Mouse (Mus musculus) kidney, postnatal 36 days (tissue): ENCODE measurements around the gene Foxn1.
A peak's percentile ranks its signal among the peaks of the same experiment; 100 is the strongest.

ENCODE experiments used
- DNase-seq, 2 experiments: peaks; one replicate each; pipeline ENCODE4 v3.0.0; 2021 to 2022; ENCODE audit warnings: mixed read lengths in 2 of 2

Foxn1 gene

GRCm38 (mm10) chr11:78386508-78387043 is at the start of gene Foxn1:
Gene Foxn1, minus strand, starts transcription at chr11:78386558.
- no peak for DNase-seq

DNA sequence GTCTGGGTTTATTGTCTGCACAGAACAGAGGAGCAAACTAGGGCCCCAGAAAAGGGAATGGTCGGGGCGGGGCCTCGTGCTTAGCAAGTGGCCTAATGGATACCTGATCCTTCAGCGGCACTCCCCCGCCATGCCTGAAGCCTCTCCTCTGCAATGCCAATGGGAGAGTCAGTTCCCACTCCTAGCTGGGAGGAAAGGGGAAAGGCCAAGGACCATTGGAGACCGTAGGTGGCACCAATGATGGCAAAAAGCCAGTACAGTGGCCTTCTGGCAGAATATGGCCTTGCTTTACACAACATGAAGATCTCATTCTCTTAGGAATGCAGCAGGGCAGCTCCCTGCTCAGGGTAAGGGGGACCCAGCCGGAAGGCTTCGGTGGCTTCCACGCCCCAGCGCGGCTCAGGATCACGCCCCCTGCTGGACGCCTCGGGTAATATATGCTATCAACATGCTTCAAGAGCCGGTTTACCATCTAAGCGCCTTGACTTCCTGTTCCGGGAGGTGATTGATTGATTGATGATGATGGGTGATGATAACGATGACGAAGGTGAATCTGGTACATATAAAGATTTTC is 49.5 kb upstream of the Foxn1 start:
- peak in 1 of 2 experiments; percentile 80 for DNase-seq

DNA sequence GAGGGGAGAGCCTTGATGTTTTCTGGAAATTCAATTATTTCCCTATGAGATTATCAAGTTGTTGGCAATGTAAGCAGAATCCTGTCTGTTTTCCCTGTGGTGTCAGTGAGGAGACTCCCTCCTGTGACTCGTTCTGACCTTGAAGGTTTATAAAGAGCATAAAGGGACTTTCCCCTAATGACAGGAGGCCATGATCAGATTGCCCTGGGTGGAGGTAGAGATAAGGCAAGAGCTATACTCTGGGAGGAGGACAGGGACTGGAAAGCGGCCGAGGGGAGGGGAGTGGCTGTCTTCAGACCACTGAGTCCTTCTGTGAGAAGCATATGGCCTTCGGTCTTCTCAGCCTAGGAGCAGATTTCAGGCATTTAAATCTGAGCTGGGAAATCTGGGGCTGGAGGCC is 47.7 kb upstream of the Foxn1 start:
- no peak for DNase-seq

- peak; percentile 71 to 81 for DNase-seq
Observed at GRCm38 (mm10) chr11:78431176-78431575, 44.8 kb upstream of the Foxn1 start.

- no peak for DNase-seq
Observed at GRCm38 (mm10) chr11:78430195-78430878, 44.0 kb upstream of the Foxn1 start.

- DNase-seq, result no peak
Observed at GRCm38 (mm10) chr11:78428309-78428708, 42.0 kb upstream of the Foxn1 start.

DNA sequence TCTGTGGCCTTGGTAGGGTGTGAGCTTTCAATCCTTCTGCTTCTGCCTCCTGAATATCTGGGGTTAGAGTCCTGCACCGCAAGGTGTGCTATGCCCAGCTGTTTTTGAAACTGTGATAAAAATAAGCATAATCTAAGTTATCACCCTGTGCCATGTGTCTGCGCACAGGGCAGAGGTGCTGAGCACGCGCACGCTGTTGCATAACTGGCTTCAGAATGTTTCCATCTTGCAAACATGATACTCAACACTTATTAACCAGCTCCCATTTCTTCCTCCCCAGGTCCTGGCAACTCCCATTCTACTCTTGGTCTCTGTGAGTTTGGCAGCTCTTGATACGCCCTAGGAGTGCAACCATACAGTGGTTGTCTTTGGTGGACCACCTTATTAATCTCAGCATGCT is 41.3 kb upstream of the Foxn1 start:
- DNase-seq, result peak; percentile 71 to 80

- no peak for DNase-seq
Observed at GRCm38 (mm10) chr11:78425572-78425971, 39.2 kb upstream of the Foxn1 start.

DNA sequence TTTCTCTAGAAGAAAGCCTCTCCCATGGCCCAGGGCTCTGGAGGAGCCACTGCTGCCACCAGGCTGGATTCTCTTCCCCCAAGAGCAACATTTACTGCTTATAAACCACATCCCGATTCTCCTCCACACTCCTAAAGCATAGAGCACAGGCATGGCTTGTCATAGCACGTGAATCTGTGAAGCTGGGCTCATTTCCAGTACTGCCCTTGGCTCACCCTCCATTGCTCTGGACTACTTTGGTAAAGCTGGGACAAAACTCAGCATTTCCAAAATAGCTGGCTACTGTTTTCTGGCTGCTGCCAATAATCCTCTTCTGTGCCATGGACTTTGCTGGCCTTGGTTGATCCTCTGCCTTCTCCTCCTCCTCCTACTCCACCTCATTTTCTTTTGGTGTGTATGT is 38.0 kb upstream of the Foxn1 start:
- peak; percentile 65 to 74 for DNase-seq

- peak; percentile 81 to 88 for DNase-seq
Observed at GRCm38 (mm10) chr11:78422055-78422819, 35.9 kb upstream of the Foxn1 start, which contains the start of gene Slc13a2. Gene Slc13a2, minus strand, starts transcription at chr11:78422217.

- DNase-seq, result no peak
Observed at GRCm38 (mm10) chr11:78421201-78422009, 35.0 kb upstream of the Foxn1 start.

- DNase-seq, result peak in 1 of 2 experiments; percentile 49
Observed at GRCm38 (mm10) chr11:78420263-78420889, 34.0 kb upstream of the Foxn1 start.

DNA sequence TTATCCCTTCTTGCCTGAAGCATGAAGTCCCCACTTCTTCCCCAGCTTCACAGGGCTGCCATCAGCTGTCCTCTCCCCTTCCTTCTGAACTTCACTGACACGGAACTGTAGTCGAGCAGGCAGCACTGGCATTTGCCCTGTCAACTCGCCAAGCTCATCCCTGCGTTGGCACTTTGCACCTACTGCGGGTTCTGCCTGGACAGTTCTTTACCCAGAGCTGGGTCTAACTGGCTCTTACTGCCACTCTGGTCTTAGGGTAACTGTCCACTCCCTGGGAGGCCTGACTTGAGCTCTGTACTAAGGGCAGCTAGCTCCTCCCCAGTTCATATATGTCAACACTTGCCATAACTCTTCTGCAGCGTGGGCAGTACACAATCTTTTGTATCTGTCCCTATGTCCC is 30.5 kb upstream of the Foxn1 start:
- DNase-seq, result peak; percentile 90 to 95

- peak in 1 of 2 experiments; percentile 11 for DNase-seq
Observed at GRCm38 (mm10) chr11:78412861-78413260, 26.5 kb upstream of the Foxn1 start.

DNA sequence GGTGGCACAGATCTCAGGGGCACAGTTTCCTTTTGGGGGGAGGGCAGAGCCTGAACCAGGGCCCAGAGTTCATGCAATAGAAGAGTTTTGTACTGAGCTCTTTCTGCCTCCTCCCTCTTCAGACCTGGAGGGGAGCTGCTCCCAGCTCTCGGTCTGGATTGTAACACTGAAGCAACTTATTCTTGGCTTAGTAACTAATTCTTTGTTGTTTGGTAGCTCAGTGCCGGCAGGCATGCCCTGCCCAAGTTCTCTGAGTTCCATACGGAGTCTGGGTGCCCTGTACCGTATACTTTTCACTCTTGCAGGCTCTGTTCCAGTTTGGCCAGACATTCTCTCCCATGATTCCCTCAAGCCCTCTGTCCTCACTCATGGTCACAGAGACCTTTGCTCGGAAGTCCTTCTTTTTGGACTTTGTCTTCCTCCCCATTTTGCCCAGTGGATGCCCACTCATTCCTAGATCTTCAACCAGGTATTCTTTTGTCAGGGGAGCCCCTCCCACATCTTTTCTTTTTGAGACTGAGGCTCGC is 26.0 kb upstream of the Foxn1 start:
- DNase-seq, result peak; percentile 60 to 69

- peak in 1 of 2 experiments; percentile 69 for DNase-seq
Observed at GRCm38 (mm10) chr11:78411606-78412323, 25.4 kb upstream of the Foxn1 start.

DNA sequence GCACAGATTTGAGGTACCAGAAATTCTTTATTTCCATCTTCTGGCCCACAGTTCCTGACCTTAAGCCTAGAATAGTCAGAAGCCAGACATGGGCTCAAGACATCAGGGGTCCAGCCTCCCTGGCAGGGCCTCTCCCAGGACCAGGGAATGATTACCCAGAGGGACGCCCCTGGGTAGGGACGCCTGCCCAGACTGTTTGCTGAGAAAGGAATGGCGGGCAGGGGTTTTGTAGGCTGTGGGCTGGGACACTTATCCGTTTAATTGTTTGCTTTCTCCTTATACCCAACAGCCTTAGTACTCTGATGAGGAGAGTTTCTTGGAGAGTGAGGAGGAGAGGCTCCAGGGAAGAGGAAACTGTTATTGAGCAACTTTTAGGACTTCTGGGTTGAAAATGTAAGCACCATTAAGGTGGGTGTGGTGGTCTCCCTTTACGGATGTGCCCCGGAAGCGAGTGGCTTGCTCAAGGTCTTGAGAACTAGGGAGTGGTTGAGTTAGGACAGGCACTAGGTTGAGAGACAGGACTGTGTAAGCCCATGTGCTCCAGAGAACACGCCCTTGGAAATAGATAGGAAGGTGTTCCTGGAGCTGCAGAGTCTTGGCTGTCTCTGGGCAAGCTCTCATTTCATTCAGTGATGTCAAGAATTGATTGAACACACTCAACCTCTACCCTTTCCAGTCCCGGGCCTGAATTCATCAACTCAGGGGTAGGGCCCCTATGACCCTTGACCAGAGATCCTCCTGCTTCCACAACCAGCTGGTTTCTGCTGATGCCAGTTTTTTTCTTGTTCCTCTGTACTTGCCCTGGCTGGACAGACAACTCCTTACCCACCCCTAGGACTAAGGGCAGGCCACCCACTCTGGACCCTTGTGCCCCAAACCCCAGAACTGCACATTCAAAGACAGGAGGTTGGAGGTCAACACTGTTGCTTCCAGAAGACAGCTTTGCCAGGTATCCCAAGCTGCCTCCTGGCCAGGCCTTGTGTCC is 22.2 kb upstream of the Foxn1 start:
- DNase-seq, result peak; percentile 66 to 87

DNA sequence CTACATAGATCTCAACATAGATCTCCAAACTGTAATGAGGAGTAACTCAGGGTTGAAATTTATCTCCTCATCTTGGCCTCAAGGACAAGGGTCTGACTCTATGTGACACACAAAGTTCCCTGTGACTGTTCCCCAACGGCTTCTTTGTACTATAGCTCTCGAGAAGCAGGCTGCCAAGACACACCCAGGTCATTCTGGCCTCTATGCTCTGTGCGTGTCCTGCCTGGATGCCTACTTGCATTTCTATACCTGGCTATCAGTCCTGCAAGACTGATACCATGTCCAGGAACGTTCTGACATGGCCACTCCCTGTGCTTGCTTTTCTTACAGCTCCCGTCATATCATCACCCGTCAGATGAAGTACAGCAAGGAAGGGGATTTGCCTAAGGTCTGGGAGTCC is 15.7 kb upstream of the Foxn1 start:
- DNase-seq, result peak in 1 of 2 experiments; percentile 9

DNA sequence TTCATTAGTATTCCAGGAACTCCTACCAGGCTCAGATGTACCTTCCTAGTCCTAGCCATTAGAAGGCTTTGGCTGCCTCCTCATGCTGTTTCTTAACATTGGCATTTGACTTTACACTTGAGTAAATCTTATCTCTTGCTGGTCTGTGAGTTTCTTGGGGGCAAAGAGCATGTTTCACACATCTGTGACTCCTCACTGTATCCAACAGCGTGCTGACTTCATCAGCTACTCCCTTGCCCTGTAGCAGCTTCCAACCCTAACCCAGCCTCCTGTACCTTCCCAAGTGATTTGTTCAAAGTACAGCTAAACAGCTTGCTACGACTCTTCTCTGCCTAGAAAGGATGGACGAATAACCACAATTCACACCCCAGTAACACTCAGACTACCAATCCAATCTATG is 15.1 kb upstream of the Foxn1 start:
- DNase-seq, result peak in 1 of 2 experiments; percentile 84

DNA sequence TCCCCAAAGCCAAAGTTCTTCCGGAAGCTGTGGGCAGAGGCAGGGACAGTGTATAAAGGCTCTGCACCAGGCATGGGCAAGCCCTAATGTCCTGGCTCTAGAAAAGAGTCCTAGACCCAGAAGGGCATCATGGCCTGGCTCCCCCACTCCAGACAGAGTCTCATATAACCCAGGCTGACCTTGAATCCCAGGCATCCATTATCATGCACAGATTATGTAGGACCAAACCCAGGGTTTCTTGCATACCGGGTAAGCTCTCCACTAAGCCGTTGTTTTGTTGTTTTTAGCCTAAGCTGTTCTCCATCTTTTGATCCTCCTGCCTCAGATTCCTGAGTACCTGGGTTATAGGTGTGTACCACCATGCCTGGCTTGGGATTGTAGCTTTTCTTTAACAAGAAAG is 14.6 kb upstream of the Foxn1 start:
- DNase-seq, result no peak
